Mouse (Mus musculus) olfactory bulb, adult 2 months (tissue): Measurements from ENCODE around the gene Fam213a. TPM values are rescaled to one million over a fixed set of nuclear protein-coding genes. Genes with fewer than 3 reads are reported as not detected.
A peak's percentile ranks its signal among the peaks of the same experiment; 100 is the strongest.

ENCODE experiments used
- H3K27ac ChIP-seq: fragments of 200-500 bp; 2 replicates; pipeline ENCODE4 v1.5.1; 2012; ENCODE audit warnings: low read depth, low read length; ENCODE audit not compliant: insufficient read depth
- H3K4me1 ChIP-seq: fragments of 200-500 bp; 2 replicates; pipeline ENCODE4 v1.6.1; 2012; ENCODE audit warnings: low read length; ENCODE audit not compliant: control insufficient read depth, insufficient read depth
- H3K4me3 ChIP-seq: fragments of 200-500 bp; 2 replicates; pipeline ENCODE4 v1.5.1; 2012; ENCODE audit warnings: mild to moderate bottlenecking, low read depth, low read length, moderate library complexity; ENCODE audit not compliant: insufficient read depth
- CTCF ChIP-seq: fragments of 200-500 bp; IDR thresholded peaks from 2 replicates; pipeline ENCODE4 v1.5.1; 2012; ENCODE audit warnings: low read depth, mild to moderate bottlenecking, low read length, moderate library complexity; ENCODE audit not compliant: insufficient read depth
- POLR2A ChIP-seq: fragments of 200-500 bp; IDR thresholded peaks from 2 replicates; pipeline ENCODE4 v1.6.1; 2012; ENCODE audit warnings: mild to moderate bottlenecking, low read depth, low read length, moderate library complexity; ENCODE audit not compliant: insufficient read depth
- WGBS: fragments of 180-500 bp; shearing (Covaris S2); methylation state at CpG from one replicate; pipeline ENCODE4 v1.1.7; 2018; 5-methylcytosine and 5-hydroxymethylcytosine counted together
- polyA plus RNA-seq: library from polyadenylated mRNA; stranded (reverse); fragments of >200 nt; gene quantifications from 2 replicates; pipeline ENCODE4 v1.2.4, GENCODE M21; 2012; ENCODE audit warnings: low replicate concordance; ENCODE audit not compliant: missing spikeins, insufficient read depth, insufficient read length

The Fam213a gene
- polyA plus RNA-seq, 1 experiment = not detected

DNA sequence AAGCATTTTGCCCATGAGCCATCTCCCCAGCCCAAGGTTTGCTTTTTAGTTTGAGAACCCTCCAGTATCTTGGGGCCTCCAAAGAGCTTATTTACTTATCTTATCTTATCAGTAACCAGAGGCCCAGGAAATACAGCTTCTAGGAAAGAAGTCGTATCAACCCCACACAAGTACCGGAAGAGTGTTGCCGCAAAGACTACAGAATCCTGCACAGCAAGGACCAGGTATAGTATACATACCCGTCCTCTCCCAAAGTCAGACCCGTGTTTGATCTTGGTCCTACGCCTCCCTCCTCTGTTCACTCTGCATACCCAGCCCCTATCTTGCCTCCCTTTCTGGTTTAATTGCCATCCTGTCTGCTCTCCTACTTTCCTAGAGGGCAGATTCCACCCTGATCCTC is 21.1 kb downstream of the Fam213a start:
- Histone ChIP-seq H3K4me3 (no peak overlapping the region), H3K4me1 (no peaks in the 10 kb centered on the region), H3K27ac (no peak overlapping the region)
- TF ChIP-seq CTCF = no peak
- no peak for TF ChIP-seq POLR2A
- WGBS = 92% methylated on average over 6 of the region's 6 CpGs

DNA sequence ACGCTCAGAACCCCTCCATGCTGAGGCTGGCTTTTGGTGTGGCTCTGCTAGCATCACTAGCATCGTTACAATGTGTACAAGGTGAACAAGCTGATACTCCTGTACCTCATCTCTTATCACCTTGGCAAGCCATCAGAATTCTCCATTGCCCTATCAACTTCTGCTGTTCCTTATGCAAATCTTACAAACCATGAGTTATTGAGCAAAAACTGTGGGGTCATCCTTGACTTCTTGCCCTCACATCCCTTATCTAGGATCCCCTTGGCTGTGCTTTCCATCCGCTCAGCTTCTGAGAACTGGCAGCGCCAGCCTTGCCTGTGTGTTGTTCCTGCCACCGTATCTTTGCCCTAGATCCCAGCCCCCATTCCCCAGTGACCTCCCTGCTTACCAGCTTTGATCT is 24.8 kb downstream of the Fam213a start:
- 94% methylated on average over 5 of the region's 5 CpGs for WGBS
- H3K4me1 ChIP-seq = no peaks in the 10 kb centered on the region
- TF ChIP-seq POLR2A = no peak
- TF ChIP-seq CTCF = no peak
- H3K27ac ChIP-seq = no peak overlapping the region
- no peak overlapping the region for H3K4me3 ChIP-seq

DNA sequence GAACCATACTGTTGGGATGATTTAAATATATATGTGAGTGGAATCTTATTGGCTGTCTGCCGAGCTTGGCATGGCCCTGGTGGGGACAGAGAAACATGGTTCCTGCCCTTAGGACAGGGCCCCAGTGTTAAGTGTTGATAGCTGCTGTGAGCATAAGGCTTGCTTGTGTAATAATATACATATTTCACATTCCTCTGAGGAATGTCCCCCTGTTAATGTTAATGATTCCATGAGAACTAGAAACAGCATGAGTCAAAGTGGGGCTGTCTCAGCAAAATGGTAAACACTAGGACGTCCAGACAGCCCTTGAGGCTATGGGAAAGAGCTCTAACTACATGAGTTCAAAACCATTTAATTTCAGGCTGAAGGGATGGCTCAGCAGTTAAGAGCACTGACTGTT is 26.4 kb downstream of the Fam213a start:
- Histone ChIP-seq H3K4me3 (no peak overlapping the region), H3K4me1 (no peaks in the 10 kb centered on the region), H3K27ac (no peak overlapping the region)
- TF ChIP-seq CTCF = no peak
- TF ChIP-seq POLR2A = no peak
- 93% methylated on average over 2 of the region's 2 CpGs for WGBS

DNA sequence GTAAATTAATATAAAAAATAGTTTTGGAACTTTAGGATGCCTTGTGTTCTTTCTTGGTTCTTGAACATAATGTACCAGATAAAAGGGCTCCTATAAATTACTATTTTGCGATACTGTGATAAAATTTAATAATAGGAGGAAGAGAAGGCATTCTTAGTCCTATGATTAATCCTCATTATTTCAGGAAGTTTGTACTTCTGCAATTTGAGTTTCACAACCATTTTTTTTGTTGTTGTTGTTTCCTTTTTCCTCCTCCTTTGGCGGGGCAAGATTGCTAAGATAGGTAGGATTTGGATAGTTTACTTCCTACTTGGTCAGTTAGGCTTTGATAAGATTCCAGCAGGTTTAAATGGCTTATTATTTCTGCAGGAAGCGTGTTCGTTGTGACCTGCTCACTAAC is 28.0 kb downstream of the Fam213a start:
- H3K4me3 ChIP-seq = no peak overlapping the region
- WGBS = 82% methylated on average over 4 of the region's 4 CpGs
- no peaks in the 10 kb centered on the region for H3K4me1 ChIP-seq
- H3K27ac ChIP-seq = no peak overlapping the region
- TF ChIP-seq POLR2A (no peak), CTCF (no peak)

DNA sequence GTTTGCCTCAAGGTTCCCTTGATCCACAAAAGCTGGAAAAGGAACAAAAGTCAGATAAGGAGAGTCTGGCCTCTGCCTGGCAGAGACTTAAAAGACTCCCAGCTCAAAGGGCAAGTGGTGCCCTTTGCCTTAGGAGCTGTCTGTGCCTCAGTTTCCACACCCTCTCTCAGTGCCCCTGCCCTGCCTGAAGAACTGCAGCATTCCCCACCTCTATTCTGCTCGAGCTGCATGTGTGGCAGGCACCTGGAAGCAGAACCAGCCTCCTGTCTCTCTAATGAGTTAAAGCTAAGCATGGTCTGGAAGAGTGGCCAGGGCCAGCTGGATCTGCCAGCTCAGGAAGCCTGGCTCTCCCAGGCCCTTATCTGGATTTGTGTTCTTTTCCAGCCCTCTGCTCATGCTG is 33.9 kb downstream of the Fam213a start:
- Histone ChIP-seq H3K4me3 (no peak overlapping the region), H3K27ac (no peak overlapping the region), H3K4me1 (no peaks in the 10 kb centered on the region)
- WGBS = 70% methylated on average over 1 of the region's 1 CpGs
- TF ChIP-seq POLR2A (no peak), CTCF (no peak)

DNA sequence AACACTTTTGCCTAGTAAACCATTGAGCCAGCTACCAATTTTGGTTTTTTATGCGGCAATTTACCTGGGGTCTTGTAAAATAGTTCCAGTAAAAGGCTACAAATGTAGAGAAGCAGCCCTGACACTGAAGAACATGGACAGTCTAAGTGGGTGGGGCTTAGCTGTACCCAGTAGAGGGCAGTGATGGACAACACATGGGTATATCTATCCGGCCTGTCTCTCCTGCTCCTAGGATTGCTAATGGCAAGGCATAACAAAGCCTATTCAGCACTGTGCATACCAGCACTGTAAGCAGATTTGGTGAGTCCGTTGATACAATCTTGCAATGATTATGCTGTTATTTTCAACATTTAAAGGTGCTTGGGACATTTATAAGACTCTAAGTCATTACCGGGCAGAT is 34.6 kb downstream of the Fam213a start:
- 79% methylated on average over 4 of the region's 4 CpGs for WGBS
- TF ChIP-seq CTCF = no peak
- TF ChIP-seq POLR2A = no peak
- no peaks in the 10 kb centered on the region for H3K4me1 ChIP-seq
- no peak overlapping the region for H3K4me3 ChIP-seq
- H3K27ac ChIP-seq = no peak overlapping the region

DNA sequence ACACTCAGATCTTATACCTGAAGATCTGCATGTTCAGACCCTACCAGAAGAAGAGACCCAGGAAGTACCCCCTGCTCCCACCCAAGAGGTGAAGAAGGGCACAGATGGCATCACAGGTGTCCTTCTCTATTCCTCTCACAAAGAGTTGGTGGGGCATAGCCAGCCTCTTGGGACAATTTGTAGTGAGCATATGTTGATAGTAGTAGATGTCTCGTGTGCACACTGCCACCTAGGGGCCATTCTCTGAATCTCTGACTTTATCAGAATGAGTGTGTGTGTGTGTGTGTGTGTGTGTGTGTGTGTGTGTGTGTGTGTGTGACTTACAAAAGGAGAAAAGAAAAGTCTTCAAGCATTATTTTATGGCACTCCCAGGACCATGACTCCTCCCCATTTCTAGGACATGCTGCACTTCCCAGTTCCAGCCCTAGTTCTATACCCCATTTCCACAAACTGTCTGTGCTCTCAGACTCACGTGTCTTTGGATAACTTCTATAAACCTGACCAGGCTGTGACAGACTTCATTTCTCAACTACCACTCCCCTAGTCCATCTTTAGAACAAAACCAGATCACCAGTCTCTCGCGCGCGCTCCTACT is 38.4 kb downstream of the Fam213a start:
- Histone ChIP-seq H3K27ac (no peak overlapping the region), H3K4me1 (no peaks in the 10 kb centered on the region), H3K4me3 (no peak overlapping the region)
- 78% methylated on average over 6 of the region's 6 CpGs for WGBS
- TF ChIP-seq CTCF = no peak
- TF ChIP-seq POLR2A = no peak

DNA sequence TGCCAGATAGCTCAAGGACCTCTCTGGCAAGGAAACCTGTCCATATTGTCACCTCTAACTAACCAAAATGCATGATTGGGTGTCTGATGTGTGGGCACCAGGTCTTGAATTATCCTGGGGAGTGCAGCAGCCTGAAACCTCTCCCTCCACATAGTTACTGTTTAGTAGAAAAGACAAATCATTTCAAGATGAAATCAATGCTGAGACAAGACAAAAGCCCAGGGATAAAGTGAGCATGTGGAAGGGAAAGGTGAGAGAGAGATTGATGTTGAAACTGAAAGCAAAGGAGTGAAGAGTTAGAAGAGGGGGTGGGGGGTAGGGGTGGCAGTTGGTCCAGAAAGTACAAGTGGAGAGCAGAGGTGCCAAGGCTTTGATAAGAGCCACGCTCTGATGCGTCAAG is 45.5 kb downstream of the Fam213a start:
- WGBS = 96% methylated on average over 2 of the region's 2 CpGs
- TF ChIP-seq CTCF = no peak
- no peak for TF ChIP-seq POLR2A
- no peak overlapping the region for H3K4me3 ChIP-seq
- H3K4me1 ChIP-seq = peaks cover 10% of the 10 kb centered on the region
- no peak overlapping the region for H3K27ac ChIP-seq

DNA sequence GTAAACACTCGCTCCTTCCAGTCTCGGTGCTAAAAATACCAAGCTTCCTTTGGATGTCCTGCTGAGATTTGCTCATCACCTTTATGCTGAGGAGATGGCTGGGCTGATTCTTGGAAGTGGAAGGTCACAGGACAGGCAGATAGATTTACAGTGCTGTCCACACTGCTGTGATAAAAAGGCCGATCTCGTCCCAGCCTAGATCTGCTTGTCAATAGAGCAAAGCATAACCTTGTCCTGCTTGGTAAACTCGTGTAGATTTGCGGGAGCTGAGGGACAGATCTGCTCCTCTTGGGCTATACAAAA is 46.0 kb downstream of the Fam213a start:
- Histone ChIP-seq H3K27ac (peak overlapping the region; percentile 13; the same call in 1 of the 2 replicates), H3K4me1 (peaks cover 15% of the 10 kb centered on the region), H3K4me3 (peak overlapping the region; percentile 89)
- WGBS = 19% methylated on average over 6 of the region's 6 CpGs
- TF ChIP-seq CTCF = no peak
- no peak for TF ChIP-seq POLR2A
